In the genomic region with DNA sequence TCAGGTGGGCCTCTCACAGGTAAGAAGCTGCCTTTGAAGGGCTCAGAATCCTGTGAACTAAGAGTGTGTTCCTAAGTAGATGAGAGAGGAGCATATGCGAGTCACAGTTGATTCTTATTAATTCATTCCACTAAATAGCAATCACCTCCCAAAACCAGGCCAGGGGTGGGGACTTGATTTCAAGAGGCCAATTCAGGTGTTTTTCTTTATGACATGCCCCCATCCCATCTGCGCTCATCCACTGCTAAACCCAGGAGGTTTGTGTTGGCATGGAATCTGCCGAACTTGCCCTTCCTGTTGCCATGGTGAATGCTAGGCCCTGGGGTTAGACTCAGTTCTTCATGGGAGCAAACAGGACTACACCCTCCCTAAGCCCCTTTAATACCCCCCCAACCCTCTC, we compare ENCODE assay signal across 19 mouse cellular contexts. TPM values are rescaled to one million over a fixed set of nuclear protein-coding genes. Genes with fewer than 3 reads are reported as not detected.
"Had no signal": no experiment of that assay in that cellular context is flagged by ENCODE, and none has a peak within 500 bp of the region (broad histone marks: within the 10 kb centered on the region; RNA-seq: fewer than 3 reads in every experiment).

No protein-coding gene starts in this region.

- H3K36me3 ChIP-seq: lung, embryonic 15.5 days; neural tube, embryonic 12.5 days had no signal

- H3K4me3 ChIP-seq: liver, embryonic 13.5 days; liver, embryonic 15.5 days; lung, embryonic 15.5 days; megakaryocyte, embryonic 14.5 days; neural tube, embryonic 12.5 days had no signal

- H3K27ac ChIP-seq: liver, embryonic 13.5 days; liver, embryonic 15.5 days; lung, embryonic 15.5 days; macrophage; neural tube, embryonic 12.5 days had no signal

- H3K4me2 ChIP-seq: liver, embryonic 13.5 days; liver, embryonic 15.5 days; lung, embryonic 15.5 days; neural tube, embryonic 12.5 days had no signal

- H3K9me3 ChIP-seq: liver, embryonic 13.5 days; liver, embryonic 15.5 days; lung, embryonic 15.5 days; megakaryocyte, embryonic 14.5 days; neural tube, embryonic 12.5 days had no signal

- H3K27me3 ChIP-seq: liver, embryonic 15.5 days; lung, embryonic 15.5 days; neural tube, embryonic 12.5 days had no signal

- ATAC-seq: liver, postnatal 0 days; lung, postnatal 0 days had no signal

- H3K4me1 ChIP-seq: megakaryocyte, embryonic 14.5 days had no signal

- H3K9ac ChIP-seq: liver, embryonic 13.5 days; liver, embryonic 15.5 days; liver, postnatal 0 days; lung, embryonic 15.5 days; neural tube, embryonic 12.5 days had no signal

- DNase-seq: liver, embryonic 13.5 days; liver, postnatal 0 days; lung, adult 2 months; lung, postnatal 14 days; lung, postnatal 36 days; retina, postnatal 1 day; right cerebral cortex, adult 18-20 months; right cerebral cortex, postnatal 25 days; right cerebral cortex, postnatal 4 days; spleen, adult 18-20 months; thymus, adult 18-20 months; thymus, postnatal 14 days; thymus, postnatal 36 days had no signal

RNA-seq across cellular contexts. Expression of a gene that starts 24.4 kb away (rescaled TPM):
- polyA plus RNA-seq: macrophage had no signal
